Mouse (Mus musculus): ENCODE results near the gene Armh3.

DNA sequence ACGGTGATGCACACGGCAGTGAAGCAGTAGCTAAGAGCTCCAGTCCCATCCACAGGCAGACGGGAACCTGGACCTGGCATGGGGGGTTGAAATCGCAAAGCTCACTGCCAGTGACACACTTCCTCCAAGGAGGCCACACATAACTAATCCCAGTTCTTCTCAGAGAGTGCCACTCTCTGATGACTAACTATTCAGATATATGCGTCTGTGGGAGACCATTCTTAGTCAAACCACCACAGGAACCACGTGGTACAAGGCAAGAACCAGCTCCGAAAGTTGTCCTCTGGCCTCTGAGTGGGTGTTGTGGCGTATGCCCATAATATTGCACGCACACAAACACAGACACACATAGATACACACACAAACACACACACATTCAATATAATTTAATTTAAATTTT lies 4.0 kb upstream of the Armh3 start:
- TF ChIP-seq POLR2A (IDR thresholded peaks at IDR 0.05; ENCODE audit: control insufficient read depth, extremely low read depth, insufficient read depth, low read length, poor library complexity) (no peak), CTCF (IDR thresholded peaks at IDR 0.05; ENCODE audit: borderline replicate concordance, control insufficient read depth, extremely low read depth, insufficient read depth, low read length, poor library complexity) (no peak)

Data from thymus, adult 2 months (tissue).